Mouse (Mus musculus) adrenal gland, postnatal 25 days (tissue): ENCODE data around the gene Abhd17a. TPM values are rescaled to one million over a fixed set of nuclear protein-coding genes. Genes with fewer than 3 reads are reported as not detected.

ENCODE experiments used
- DNase-seq: peaks from one replicate; pipeline ENCODE4 v3.0.0; 2021; ENCODE audit warnings: mixed read lengths
- microRNA-seq, 2 experiments: library from miRNA; unstranded; fragments of <30 nt; microRNA quantifications; one replicate each; pipeline ENCODE4 v1.2.0; 2021
- total RNA-seq: library from RNA; stranded (reverse); gene quantifications from 2 replicates; pipeline ENCODE4 v1.2.3, GENCODE M21; 2021

Abhd17a gene
- total RNA-seq, 1 experiment from 2014 or later, result 100 TPM

DNA sequence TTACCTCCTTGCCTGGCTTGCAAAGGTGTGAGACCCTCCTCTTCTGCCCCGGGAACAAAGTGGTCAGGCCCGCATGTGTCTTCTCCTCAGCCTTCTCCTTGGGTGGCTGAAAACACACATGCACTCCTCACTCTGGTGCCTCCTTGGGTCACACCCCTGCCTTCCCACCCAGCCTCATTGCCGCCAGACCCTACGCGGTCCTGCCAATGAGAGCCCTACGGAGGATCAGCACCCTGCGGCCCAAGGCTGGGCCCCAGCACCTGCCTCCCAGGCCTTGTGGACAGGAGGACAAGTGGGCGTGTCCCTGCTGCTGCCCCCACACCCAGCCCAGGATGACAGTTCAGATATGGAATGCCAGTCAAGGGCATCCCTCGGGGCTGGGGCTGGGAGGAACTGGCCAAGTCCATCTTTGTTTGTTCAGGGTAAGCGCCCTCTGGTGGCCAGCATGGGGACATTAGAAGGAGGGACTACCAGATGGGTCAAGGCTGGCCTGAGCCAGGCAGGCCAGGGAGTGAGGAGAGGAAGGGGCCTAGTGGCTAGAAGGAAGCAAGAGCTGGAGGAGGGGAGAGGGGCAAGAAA lies 41.6 kb downstream of the Abhd17a start:
- DNase-seq, result peak; percentile 91

DNA sequence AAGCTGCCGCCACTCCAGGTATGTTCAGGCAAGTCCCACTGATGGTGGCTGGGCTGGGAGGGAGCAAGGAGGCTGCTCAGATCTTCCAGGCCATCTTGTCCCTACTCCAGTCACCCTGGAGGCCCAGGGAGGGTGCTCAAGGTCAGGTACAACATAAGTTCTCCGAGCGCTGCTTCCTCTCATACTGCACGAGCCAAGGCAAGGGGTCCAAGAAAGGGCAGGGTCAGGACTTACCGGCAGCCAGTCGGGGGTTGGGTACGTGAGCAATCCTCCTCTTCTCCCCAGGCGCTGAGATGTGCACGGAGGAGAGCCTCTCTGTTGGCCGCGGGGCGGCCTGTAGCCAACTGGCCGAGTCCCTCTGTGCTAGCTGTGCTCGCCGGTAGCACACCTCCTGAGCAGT lies 42.6 kb downstream of the Abhd17a start:
- no peak for DNase-seq

DNA sequence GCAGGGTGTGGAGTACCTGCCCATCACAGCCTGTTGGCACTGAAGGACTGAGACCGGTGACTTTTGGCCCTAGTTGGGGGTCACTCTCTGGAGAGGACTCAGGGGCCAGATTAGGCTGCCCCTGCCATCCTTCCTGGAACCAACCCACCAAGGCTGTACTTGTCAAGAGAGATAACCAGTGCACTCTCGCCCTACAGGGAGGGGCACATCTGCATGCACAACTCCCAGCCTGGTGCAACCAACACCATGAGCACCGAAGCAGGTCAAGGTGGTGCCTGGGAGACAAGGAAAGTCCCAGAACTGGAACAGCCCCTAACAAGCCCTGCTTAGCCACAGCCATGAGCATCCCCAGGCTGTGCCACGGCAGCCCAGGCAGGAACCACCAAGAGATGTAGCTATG lies 43.2 kb downstream of the Abhd17a start:
- DNase-seq, result no peak

DNA sequence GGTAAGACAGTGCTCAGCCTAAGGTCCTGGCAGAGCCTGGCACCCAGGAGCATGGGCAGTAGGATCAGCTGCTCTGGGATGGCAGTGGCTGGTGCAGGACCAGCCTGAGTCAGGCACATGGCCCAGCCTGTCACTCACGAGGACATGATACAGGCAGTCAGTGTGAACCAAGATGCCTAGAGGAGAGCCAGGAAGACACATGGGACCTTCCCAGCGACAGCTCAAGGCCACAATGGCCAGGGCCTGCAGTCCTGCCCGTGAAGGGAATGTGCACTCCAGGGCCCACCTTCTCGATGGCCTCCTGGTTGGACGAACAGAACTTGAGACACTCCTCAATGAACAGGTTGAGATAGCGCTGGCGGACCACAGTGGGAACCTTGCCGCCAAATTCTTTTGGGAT lies 44.6 kb downstream of the Abhd17a start:
- no peak for DNase-seq

DNA sequence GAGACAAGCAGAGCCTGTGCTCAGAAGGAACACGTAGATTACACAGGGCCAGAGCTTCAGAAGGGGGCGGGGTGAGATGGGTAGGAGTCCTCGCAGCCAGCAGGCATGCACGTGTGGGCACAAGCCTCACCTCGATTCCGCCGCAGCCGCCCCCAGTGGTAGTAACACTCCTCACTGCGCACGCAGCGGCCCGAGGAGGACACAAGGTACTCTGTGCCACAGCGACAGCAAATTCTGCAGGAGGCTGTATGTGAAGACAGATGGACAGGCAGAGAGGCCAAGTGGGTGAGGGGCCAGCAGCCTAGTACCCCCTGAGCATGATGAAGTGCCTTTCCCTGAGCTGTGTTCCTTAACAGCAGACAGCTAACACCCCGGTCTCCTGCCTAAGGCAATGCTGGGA lies 46.3 kb downstream of the Abhd17a start:
- no peak for DNase-seq

DNA sequence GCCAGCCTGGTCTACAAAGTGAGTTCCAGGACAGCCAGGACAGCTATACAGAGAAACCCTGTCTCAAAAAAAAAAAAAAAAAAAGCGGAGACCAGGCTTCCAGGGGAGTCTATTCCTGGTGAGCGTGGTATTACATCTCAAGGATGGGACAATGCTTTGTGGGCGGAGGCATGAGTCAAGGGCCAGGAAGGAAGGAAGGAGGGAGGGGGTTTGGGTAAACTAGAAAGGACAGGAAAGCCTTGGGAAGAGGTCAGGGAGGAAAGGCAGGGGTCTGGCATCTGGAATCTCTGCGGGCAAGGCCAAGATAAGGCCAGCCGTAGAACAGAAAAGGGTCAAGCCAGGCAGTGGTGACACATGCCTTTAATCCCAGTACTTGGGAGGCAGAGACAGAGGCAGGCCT lies 50.6 kb downstream of the Abhd17a start:
- no peak for DNase-seq

DNA sequence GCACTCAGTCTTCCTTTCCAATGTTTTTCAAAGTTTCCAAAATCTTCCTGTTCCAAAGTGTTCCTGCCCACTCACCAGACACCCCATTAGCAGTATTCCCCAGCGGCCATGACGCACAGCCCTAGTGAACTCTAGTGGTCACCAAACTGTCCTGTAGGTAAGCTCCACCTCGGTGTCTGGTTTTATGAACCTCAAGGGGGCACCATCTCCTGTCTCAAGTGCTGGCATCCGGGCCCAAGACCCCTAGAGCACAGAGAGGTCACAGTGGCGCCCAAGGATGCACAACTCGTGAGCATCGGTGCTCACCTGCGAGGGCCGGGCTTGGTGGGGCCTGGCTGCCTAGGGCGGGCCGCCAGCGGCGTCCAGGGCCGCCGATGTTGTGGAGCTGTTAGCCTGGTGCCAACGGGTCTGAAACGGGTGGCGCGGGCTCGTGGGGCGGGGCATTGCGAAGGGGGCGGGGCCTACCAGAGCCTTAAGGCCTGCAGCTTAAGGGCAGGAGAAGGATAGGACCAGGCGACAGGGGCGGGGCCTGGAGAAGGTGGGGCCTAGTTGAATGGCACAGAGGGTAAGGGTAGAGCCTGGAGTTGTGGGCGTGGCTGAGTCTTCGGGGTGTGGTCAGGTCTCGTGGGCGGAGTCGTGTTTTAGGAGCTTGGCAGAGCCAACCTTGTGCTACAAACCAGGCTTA lies 51.3 kb downstream of the Abhd17a start, which contains the start of gene Atp8b3:
Atp8b3 (minus strand) TSS at position 415 of the 685 bp plus-strand sequence.
- DNase-seq, result peak; percentile 89

DNA sequence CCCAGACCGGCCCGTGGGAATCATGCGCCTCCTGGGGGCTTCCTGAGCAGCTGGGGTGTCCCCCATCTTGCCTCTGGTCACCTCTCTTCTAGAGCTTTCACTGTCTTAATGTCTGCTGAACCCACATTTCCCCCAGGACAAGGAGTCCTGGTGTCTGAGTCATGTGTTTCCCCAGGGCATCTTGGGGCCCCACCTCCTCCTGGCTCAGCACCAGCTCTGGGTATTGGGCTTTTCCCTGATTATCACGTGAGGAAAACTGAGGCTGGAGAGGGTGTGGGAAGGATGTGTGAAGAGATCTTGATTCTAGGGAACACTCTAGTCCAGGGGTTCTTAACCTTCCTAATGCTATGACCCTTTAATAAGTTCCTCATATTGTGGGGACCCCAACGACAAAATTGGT lies 52.0 kb downstream of the Abhd17a start:
- peak; percentile 65 for DNase-seq

DNA sequence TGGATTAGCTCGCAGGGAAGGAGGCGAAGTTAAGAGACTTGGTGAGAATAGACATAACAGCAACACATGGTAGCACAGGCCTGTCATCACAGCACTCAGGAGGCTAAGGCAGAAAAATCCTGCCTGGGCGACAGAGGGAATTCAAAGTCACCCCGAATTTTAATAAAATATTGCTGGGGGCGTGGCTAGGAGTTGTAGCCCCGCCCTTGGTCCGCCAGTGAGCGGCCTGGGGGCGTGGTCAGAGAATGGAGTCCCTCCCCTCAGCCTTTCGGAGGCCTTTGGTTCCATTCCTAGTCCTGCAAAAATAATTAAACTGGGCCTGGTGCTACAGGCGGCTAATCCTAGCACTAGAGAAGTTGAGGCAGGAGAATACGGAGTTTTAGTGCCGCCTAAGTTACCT lies 54.4 kb downstream of the Abhd17a start:
- no peak for DNase-seq

DNA sequence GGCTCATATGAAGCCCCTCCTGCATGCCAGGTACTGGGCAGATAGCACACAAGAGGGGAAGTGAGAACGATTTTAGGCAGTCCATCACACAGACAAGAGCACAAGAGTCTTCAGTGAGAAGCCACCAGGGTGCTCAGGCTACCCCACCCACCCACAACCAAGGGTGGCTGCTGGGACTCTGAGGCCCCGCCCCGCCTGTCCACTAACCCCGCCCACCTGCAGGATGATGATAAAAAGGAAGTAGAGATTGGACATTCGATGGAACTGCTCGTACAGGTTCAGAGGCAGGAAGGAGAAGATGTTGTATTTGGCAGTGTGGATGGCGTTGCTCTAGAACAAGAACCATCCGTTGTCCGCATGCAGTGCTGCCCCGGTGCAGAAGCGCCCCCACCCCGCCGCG lies 55.1 kb downstream of the Abhd17a start:
- DNase-seq, result no peak

DNA sequence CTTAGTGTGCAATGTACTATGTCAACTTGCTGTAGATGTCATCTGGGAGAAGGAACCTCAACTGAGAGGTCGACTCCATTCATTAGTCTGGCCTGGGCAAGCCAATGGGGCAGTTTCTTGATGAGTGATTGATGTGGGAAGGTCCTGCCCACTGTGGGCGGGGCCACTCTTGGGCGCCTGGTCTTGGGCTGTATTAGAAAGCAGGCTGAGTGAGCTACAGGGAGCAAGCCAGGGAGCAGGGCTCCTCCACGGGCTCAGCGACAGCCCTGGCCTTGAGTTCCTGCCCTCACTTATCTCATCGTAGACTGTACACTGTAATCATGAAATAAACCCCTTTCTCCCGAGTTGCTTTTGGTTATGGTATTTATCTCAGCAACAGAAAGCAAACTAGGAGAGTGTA lies 56.4 kb downstream of the Abhd17a start:
- peak; percentile 60 for DNase-seq

Small RNA genes lying within 50 kb of the gene (microRNA-seq; reads per million reads assigned to microRNA genes)
- 0.71 to 1.0 reads per million in 2 experiments for gene Mir6912

Other genes starting within 250 kb of the Abhd17a start
- 8.9 and 10.4 TPM in 2 replicates for gene Adamtsl5, start 241.9 kb downstream of the Abhd17a start, total RNA-seq
- 0.15 TPM in 1 of 2 replicates, not detected in the other for gene Plk5, start 233.9 kb downstream of the Abhd17a start, total RNA-seq
- 18.3 and 21.7 TPM in 2 replicates for gene Mex3d, start 202.7 kb downstream of the Abhd17a start, total RNA-seq
- gene Mbd3, start 190.8 kb downstream of the Abhd17a start, total RNA-seq, result 127 and 139 TPM in 2 replicates
- gene Uqcr11, start 183.5 kb downstream of the Abhd17a start, total RNA-seq, result 728 and 779 TPM in 2 replicates
- 63.1 and 84.1 TPM in 2 replicates for gene Tcf3, start 156.7 kb downstream of the Abhd17a start, total RNA-seq
- gene Onecut3, start 95.5 kb downstream of the Abhd17a start, total RNA-seq, result not detected in 2 replicates
- 0.29 and 0.64 TPM in 2 replicates for gene Atp8b3, start 51.2 kb downstream of the Abhd17a start, total RNA-seq
- 57.4 and 63.5 TPM in 2 replicates for gene Rexo1, start 28.8 kb downstream of the Abhd17a start, total RNA-seq
- gene Klf16, start 13.0 kb downstream of the Abhd17a start, total RNA-seq, result 9.6 and 14.8 TPM in 2 replicates
- 64.8 and 68.6 TPM in 2 replicates for gene Scamp4, start 12.5 kb upstream of the Abhd17a start, total RNA-seq
- 3.5 and 5.6 TPM in 2 replicates for gene Adat3, start 12.5 kb upstream of the Abhd17a start, total RNA-seq
- gene Gm49322, start 15.7 kb upstream of the Abhd17a start, total RNA-seq, result 2.3 and 3.0 TPM in 2 replicates
- 127 and 157 TPM in 2 replicates for gene Csnk1g2, start 32.5 kb upstream of the Abhd17a start, total RNA-seq
- gene Btbd2, start 66.7 kb upstream of the Abhd17a start, total RNA-seq, result 68.4 and 79.2 TPM in 2 replicates
- 155 and 164 TPM in 2 replicates for gene Mknk2, start 87.8 kb upstream of the Abhd17a start, total RNA-seq
- gene Mob3a, start 111.6 kb upstream of the Abhd17a start, total RNA-seq, result 15.2 and 18.8 TPM in 2 replicates
- 21.6 and 37.1 TPM in 2 replicates for gene Izumo4, start 111.8 kb upstream of the Abhd17a start, total RNA-seq
- gene Ap3d1, start 151.9 kb upstream of the Abhd17a start, total RNA-seq, result 94.4 and 102 TPM in 2 replicates
- gene Dot1l, start 164.9 kb upstream of the Abhd17a start, total RNA-seq, result 97.3 and 102 TPM in 2 replicates
- 56.7 and 60.1 TPM in 2 replicates for gene Sf3a2, start 207.9 kb upstream of the Abhd17a start, total RNA-seq
- 114 and 132 TPM in 2 replicates for gene Plekhj1, start 208.3 kb upstream of the Abhd17a start, total RNA-seq
- gene Amh, start 214.9 kb upstream of the Abhd17a start, total RNA-seq, result 0.79 and 0.90 TPM in 2 replicates
- 6.7 and 8.7 TPM in 2 replicates for gene Jsrp1, start 223.2 kb upstream of the Abhd17a start, total RNA-seq
- 742 and 955 TPM in 2 replicates for gene Oaz1, start 236.3 kb upstream of the Abhd17a start, total RNA-seq